8 mouse cellular contexts compared by ENCODE assay signal in the genomic region with DNA sequence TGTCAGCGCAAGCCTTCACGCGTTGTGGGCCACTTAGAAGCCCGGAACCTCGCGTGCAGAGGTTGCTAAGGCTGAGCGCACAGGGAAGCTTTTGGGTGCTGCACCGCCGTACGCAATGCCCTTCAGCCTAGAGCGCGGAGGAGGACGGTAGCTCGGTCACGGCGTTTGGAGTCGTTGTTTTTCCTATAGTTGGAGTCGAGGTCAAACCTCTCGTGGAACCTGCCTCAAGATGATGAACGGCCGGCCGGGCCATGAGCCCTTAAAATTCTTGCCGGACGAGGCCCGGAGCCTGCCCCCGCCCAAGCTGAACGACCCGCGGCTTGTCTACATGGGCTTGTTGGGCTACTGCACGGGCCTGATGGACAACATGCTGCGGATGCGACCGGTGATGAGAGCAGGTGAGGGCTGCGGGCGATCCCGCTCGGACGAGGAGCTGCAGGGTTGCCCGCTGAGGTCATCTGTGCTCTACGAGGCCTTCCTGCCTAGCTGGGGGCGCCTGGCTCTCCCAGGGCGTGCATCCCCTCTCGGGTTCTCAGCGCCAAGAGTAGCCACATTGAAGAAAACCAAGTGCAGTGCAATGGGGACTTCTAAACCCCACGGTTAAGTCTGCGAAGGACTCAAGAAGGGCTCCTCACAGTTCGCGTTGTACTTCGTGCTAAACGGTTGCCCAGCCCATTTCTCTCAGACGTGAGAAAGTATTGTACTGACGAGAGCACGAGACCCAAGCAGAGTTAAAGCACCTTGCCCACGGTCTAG. TPM values are rescaled to one million over a fixed set of nuclear protein-coding genes. Genes with fewer than 3 reads are reported as not detected.
DNase-seq lines count a peak whose midpoint lies in the region; ATAC-seq lines count a peak whose summit lies in the region.

A gene (plus strand): TSS at position 44 of the 756 bp plus-strand sequence.

- peak; percentile 83 for DNase-seq in 3134 (ENCODE audit: extremely low read depth, insufficient read length, low spot score)
- DNase-seq in adrenal gland, postnatal 10 days, result peak; percentile 88
- DNase-seq in embryonic facial prominence, embryonic 10.5 days (ENCODE audit: low spot score), result peak; percentile 83
- DNase-seq in kidney, adult 11 months, result peak; percentile 67
- DNase-seq in monocyte, adult 2 months (ENCODE audit: low read depth in 1 of 2, low spot score in 2 of 2), result peak; percentile 24 to 50
- peak; percentile 59 to 63 for DNase-seq in spleen, postnatal 36 days (ENCODE audit: low spot score in 2 of 2)

- peak within 1 kb of the TSS; percentile 90 for H3K4me3 ChIP-seq in embryonic facial prominence, embryonic 10.5 days
- H3K4me3 ChIP-seq in limb, embryonic 15.5 days, result peak within 1 kb of the TSS; percentile 61

- H3K36me3 ChIP-seq in embryonic facial prominence, embryonic 10.5 days (replicated peaks), result peaks cover 33% of the 10 kb centered on the region
- H3K36me3 ChIP-seq in limb, embryonic 15.5 days, result peaks cover 2% of the 10 kb centered on the region; the same call in 1 of the 2 replicates

- no peaks in the 10 kb centered on the region for H3K27me3 ChIP-seq in embryonic facial prominence, embryonic 10.5 days (replicated peaks; ENCODE audit: low read depth, poor library complexity, severe bottlenecking)
- no peaks in the 10 kb centered on the region for H3K27me3 ChIP-seq in limb, embryonic 15.5 days

- WGBS in embryonic facial prominence, embryonic 10.5 days, result under 1% methylated on average over 54 of the region's 54 CpGs
- WGBS in limb, embryonic 15.5 days, result under 1% methylated on average over 54 of the region's 54 CpGs

- H3K4me2 ChIP-seq in limb, embryonic 15.5 days, result peak within 1 kb of the TSS; percentile 56

- H3K9me3 ChIP-seq in embryonic facial prominence, embryonic 10.5 days, result peaks cover 7% of the 10 kb centered on the region
- H3K9me3 ChIP-seq in limb, embryonic 15.5 days, result no peaks in the 10 kb centered on the region

- ATAC-seq in granulocyte monocyte progenitor cell, adult 5-6 weeks (replicated peaks; ENCODE audit: poor library complexity, severe bottlenecking), result peak; percentile 97
- ATAC-seq in limb, embryonic 15.5 days (ENCODE audit: insufficient number of reproducible peaks, low FRiP score, low TSS enrichment, low read depth), result peak; percentile 78

- peak within 1 kb of the TSS; percentile 93 for H3K27ac ChIP-seq in embryonic facial prominence, embryonic 10.5 days (replicated peaks)
- H3K27ac ChIP-seq in limb, embryonic 15.5 days, result peak within 1 kb of the TSS; percentile 82

- H3K4me1 ChIP-seq in embryonic facial prominence, embryonic 10.5 days, result peaks cover 21% of the 10 kb centered on the region
- peaks cover 10% of the 10 kb centered on the region; the same call in 1 of the 2 replicates for H3K4me1 ChIP-seq in limb, embryonic 15.5 days

- peak within 1 kb of the TSS; percentile 79 for H3K9ac ChIP-seq in limb, embryonic 15.5 days

RNA-seq across cellular contexts. Expression of the gene that starts here (rescaled TPM):
- 100 to 1,000 TPM; 603 to 657 TPM for total RNA-seq in adrenal gland, postnatal 10 days (2021)
- polyA plus RNA-seq in embryonic facial prominence, embryonic 10.5 days (2016; fragmentation: Nextera tagmentation; extraction: Ambion mirVana), result 304 and 310 TPM in 2 replicates
- total RNA-seq in granulocyte monocyte progenitor cell, adult 5-6 weeks (2014; fragmentation: Nextera tagmentation), result 174 and 187 TPM in 2 replicates
- 357 and 360 TPM in 2 replicates for total RNA-seq in granulocyte monocyte progenitor cell, adult 5-6 weeks (2017)
- 291 and 303 TPM in 2 replicates for polyA plus RNA-seq in limb, embryonic 15.5 days (2015; fragmentation: Nextera tagmentation; extraction: Ambion mirVana)

Comparison
In these comparisons a context has a peak if more than half of its experiments do, and no peak if none do; other contexts are left out.
1. Peak in every context shown above with its lines: DNase-seq, ATAC-seq, H3K4me3 ChIP-seq and H3K27ac ChIP-seq.
2. DNase-seq: peak in every context shown above with its lines; median percentile 88 in adrenal gland, postnatal 10 days; 83 in 3134; 83 in embryonic facial prominence, embryonic 10.5 days; 67 in kidney, adult 11 months; 61 in spleen, postnatal 36 days; 37 in monocyte, adult 2 months.